Mouse (Mus musculus): ENCODE measurements around the gene Sprn.
"Not testable (repeated sequence)": the region's sequence is repeated elsewhere in the genome, so short reads cannot be mapped to it uniquely, and the experiment has no call there.

The Sprn gene

DNA sequence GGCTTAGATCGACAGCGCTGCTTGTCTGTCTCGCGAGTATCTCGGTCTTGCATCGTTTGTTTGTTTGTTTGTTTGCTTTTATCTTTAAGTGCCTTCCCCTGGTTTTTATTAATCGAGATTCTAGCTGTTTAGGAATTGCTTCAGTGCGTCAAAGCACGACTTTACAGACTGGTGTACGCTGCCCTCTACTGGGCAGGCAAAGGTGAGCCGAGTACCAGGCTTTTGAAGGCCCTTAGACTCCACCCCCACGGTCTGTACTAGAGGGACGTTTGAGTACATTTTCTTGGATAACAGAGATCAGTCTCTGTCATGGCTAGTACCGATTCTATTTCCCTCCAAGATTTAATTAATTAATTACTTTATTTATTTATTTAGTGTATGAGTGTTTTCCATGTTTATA, 13.3 kb downstream of the Sprn start:
- DNase-seq (ENCODE audit: low read depth), result peak; percentile 65

DNA sequence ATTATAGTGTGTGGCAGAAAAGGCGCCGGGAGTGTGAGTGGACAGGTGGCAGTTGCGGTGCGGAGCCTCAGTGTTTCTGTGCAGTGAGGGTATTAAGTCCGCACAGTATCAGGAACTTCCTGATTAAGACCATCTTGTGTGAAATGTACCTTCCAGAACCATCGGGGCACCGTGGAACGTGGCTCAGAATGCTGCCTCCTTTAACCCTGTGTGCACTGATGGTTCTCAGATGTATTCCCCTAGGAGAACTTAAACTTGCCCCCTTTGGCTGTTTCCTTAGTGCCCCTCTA, 16.7 kb downstream of the Sprn start:
- no peak for DNase-seq (ENCODE audit: low read depth)

DNA sequence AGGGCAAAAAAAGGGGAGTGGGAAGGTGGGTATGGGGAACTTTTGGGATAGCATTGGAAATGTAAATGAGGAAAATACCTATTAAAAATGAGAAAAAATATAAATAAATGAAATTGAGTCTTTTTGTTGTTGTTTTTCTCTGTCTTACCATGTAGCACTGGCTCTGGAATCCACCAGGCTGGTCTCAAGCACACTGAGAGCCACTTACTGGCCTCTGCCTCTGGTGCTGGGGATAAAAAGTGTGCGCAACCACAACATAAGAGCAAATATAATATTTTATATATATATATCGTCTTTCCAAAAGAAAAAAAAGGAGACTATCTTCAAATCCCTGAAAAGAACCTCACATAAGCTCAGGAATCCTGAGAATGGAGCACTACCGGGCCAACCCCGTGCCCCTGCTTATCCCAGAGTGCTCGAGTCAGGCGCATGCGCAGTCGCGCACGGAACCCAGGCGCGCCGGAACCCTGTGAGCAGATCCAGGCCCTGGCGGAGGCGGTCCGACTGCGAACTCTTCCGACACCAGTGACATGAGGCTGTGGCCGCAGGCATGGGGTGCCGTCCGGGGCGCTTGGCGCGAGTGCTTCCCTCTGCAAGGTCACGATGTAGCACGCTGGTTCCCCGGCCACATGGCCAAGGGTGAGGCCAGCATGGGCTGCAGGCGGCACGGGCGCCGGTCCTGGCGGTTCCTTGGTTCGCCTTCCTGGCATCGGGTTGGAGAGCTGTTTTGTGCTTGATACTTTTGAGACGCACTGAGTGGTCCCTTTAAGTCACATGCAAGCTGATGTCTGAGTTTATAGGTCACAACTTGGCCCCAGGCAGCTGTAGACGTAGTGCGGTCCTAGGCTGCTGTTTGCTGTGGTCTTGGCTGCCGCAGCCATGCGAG, 17.3 kb downstream of the Sprn start, which contains the start of gene Mtg1:
TSS of gene Mtg1 (plus strand) at position 430 of the 886 bp plus-strand sequence.
- DNase-seq (ENCODE audit: low read depth), result peak; percentile 84

DNA sequence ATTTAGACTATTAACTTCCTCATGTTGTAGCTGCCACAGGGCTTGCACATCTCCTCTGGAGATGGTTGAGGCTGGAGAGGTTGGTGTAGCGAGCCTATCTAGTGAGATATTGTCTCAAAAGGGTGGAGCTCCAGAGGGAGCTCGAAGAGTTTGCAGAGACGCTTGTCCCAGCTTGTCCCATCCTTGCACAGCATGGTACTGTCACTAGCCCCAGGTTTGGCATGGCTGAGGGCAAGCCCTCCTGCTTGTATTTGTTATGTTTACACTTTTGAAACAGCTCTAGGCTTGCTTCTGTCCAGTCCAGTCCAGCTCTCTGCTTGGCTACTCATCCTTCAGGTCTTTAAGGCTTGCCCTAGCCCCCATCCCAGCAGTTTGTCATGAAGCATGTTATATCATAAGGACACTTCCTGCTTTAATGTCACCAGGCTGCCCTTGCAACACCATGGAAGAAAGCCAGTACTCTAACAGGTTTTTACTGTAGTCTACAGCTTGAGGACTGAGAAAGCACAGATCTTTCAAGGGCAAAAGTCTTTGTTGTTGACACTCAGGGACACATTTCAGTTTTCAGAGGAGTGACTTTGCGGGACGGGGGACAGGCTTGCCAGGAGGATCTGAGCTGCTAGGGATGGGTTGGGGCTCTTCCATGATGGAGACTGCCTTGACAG, 19.4 kb downstream of the Sprn start:
- DNase-seq (ENCODE audit: low read depth), result no peak

DNA sequence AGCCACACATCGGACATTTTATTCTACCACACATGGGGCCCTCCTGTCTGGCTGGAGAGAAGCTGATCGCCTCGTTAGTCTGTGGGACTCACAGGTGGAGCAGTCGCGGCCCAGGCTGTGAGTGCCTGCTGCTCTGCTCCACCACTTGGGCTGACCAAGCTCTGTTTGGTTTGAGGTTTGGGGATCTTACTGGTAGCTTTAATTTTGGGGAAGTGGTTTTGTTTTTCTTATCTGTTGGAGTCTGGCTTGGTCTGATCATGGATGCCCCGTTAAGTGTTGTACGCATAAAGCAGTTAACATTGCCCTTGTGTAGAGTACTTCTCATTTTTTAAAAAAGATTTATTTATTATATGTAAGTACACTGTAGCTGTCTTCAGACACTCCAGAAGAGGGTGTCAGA, 20.6 kb downstream of the Sprn start:
- not testable (repeated sequence) for DNase-seq (ENCODE audit: low read depth)

DNA sequence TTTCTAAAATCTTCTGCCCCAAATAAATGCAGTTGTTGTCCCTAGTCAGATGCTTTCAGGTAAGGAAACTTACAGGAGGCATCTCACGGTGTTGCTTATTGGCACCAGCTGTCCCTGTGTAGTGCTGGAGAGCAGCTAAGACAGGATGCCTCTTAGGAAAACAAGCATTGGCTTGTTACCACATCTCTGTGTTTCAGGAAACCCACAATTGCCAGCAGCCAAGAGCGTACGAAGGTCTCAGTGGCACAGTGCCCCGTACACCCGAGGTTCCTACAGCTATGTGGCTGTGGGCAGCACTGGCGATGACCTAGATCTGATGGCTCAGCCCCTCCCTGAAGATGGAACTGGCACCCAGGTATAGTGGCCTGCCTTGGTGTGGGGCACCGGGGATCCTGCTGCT, 22.5 kb downstream of the Sprn start:
- DNase-seq (ENCODE audit: low read depth), result not testable (repeated sequence)

DNA sequence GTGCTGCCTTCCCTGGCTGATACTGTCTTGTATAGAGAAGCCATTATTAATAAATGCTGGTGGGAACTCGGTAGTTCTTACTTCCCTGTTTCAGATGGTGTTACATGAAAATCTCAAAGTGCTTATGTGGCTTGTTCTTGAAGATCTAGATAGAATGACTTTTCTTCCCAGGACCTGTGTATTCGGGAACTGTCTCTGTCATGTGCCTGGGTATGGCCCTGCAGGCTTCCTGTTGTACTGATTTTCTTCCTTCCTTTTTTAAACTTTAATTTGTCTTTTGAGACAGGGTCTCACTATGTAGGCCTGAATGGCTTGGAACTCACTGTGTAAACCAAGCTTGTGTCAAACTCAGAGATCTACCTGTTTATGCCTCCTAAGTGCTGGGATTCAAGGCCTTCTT, 26.8 kb downstream of the Sprn start:
- DNase-seq (ENCODE audit: low read depth), result no peak

DNA sequence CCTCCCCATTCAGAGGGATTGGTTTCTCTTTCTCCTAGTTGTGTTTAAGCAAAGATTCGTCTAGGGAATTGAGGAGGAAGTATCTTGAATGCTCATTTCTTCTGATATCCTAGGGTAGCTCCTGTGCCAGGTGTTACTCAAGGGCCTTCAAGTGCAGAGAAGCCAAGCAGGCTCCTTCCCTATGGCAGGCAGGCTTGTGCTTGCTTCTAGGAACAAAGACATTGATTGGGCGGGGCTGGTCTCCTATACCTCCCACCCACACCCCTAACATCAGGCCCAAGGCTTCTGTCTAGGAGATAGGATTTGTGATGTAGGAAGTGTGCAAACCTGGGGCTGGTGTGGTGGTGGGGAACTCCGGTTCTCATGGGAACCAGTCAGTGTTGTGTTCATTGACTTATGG, 27.7 kb downstream of the Sprn start:
- DNase-seq (ENCODE audit: low read depth), result no peak

DNA sequence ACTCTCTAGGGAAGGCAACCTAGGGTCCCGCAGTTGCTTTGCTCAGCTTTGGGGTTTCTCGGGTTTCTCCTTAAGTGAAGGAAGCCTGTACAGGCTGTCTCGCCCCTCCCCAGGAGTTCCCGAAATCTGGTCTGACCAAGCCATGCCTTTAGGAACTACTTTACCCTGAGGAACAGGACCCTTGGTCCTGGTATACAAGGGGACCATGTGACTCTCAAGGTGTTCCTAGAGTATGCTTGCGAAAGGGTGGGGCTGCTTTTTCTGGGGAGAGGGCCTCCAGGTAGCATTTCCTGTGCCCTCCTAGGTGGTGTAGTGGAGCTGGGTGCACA, 28.7 kb downstream of the Sprn start:
- DNase-seq (ENCODE audit: low read depth), result no peak

DNA sequence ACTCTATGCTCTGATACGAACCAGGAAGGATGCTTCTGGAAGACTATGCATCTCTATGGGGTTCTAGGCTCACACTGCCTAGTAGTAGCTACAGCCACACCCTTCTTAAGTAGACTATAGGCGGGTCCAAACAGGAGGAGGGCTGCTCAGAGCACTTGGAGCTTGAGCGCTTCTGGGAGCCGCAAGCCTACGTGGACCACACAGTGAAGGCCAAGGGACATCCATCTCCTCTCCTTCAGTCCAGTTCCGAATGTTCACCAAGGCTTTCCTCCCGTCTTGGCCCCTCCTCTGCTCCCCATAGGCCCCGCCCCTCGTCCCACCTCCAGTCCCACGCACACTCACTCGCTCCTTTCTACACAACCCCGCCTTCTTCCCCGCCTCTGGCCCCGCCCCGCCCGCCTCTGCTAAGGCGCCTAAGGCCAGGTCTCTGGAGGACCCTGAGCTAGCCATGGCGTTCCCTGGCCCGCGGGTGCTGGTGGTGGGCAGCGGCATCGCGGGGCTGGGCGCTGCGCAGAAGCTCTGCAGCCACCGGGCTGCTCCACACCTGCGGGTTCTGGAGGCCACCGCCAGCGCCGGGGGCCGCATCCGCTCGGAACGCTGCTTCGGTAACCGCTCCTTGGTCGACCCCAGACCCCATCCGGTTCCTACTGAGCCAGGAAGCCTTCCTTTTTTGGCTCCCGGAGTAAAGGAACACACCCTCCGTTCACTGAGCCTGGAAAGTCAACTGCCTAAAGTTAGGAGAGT, 29.2 kb downstream of the Sprn start:
- peak; percentile 85 for DNase-seq (ENCODE audit: low read depth)

DNA sequence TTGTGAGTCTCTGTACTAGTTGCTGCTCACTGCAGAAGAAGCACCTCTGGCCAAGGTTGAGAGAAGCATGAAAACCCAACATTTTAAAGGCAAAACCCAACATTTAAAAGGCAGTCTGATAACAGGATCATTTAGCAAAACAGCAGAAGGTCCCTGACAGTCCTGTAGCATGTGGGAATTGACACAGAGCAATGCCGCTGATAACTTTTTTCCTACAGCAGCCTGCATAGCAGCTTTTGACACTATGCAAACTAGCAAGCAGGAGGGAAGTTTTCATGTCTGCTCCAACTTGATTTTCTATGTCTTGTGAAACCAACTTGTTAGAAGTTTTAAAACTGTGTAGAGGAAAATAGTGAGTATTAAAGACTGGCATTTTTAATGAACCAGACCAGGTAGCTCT, 30.3 kb downstream of the Sprn start:
- DNase-seq (ENCODE audit: low read depth), result no peak

DNA sequence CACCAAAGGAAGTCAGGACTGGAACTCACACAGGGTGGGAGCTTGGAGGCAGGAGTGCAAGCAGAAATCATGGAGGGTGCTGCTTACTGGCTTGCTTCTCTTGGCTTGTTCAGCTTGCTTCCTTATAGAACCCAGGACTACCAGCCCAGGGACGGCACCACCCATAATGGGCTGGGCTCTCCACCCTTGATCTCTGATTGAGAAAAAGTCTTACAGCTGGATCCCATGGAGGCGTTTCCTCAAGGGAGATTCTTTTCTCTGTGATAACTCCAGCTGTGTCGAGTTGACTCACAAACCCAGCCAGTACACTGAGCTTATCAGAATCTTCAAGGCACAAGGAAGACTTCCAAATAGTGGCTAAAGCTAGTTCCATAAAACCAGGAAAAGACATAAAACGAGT, 31.9 kb downstream of the Sprn start:
- DNase-seq (ENCODE audit: low read depth), result no peak

DNA sequence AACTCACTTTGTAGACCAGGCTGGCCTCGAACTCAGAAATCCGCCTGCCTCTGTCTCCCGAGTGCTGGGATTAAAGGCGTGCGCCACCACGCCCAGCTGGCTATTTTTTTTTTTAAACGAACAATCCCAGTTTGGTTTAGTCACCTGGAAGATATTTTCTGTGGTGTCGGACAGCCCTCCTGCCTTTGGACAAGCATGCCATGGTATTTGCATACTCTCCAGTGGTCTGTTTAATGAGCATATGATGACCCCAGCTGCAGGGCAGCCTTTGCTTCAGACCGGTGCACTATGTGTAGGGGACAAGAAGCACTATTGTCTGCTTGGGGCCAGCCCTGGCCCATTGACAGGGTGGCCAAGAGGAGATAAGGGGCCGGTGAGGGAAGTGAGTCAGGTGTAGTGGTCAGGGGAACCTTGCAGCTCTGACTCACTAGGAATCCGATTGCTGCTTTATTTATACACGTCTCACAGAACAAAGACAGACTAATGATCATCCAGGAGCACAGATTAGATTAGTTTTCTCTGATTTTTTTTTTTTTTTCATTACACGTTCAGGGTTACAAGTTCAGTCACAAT, 33.3 kb downstream of the Sprn start:
- DNase-seq (ENCODE audit: low read depth), result no peak

DNA sequence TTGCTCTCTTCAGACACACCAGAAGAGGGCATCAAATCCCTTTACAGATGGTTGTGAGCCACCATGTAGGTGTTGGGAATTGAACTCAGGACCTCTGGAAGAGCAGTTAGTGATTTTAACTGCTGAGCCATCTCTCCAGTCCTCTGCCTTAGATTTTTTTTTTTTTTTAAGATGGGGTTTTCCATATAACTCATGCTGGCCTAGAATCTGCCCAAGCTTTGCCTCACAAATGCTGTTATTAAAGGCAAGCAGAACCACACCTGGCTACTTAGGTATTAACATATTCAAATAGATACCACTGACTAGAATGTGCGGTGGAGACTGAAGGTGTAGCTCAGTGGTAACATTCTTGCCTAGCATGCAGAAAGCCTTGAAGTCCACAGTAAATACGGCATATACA, 34.2 kb downstream of the Sprn start:
- DNase-seq (ENCODE audit: low read depth), result no peak

DNA sequence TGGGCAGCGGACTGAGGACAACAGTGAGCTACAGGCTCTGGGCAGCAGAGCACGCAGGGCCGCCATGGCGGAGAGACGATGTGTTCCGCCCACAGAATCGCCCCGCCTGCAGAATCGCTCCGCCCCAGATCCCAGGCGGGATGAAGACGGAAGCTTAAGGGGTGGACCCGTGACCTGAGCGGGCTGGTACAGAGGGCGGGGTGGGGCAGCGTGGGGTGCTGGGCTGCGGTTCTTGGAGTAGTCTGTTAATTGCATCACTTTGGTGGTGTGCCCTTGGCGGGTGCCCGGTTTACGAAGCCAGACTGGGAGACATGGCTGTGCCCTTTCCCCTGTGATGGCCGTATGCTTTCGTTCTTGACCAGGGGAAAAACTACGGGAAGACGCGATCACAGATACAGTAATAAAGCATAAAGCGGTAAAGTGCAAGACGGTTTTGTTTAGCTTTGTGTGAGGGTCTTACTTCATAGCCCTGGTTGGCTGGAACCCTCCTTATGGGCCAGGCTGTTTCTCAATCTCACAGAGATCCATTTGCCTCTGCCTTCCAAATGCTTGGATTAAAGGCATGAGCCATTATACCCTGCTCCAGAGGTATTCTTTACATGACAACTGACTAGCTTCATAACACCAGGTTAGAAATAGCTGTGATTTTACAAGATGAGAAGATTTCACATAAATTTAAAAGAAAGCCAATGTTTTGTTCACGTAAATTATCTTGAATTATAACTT, 38.2 kb downstream of the Sprn start, which contains the start of gene Echs1:
TSS of gene Echs1 (minus strand) at position 148 of the 726 bp plus-strand sequence.
- peak; percentile 87 for DNase-seq (ENCODE audit: low read depth)

DNA sequence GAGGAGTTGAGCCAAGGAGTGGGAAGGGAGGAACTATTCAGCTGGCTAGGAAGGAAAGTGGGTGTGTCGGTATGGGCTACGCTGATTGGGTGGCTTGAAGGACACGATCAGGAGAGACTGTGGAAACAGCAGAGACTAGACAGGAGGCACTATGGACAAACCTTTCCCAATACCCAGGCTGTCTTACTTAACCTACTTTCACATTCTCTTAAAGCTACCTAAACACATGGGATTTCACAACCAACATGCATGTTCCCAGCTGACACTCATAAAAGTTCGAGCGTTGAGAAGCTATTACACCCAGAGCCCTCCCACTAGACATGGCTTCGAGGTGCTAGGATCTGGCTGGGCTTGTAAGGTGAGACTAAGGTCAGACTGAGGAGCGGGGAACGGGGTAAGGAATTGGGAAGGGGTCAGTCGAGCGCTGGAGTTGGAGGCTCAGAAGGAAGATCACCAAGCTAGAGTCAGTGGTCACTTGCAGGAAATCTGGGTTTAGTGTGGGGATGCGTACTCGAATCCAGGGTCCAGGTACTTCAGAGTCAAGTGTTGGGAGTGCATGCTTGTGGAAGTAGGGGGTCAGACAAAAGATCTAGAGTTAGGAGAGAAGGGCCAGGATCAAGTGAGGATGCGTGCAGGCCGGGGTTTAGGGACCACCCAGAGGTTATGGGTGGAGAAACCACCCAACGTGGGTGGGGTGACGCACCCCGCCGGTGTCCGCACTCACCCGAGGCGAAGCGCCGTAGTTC, 38.9 kb downstream of the Sprn start, which contains the start of gene Paox:
TSS of gene Paox (plus strand) at position 217 of the 746 bp plus-strand sequence.
- no peak for DNase-seq (ENCODE audit: low read depth)

DNA sequence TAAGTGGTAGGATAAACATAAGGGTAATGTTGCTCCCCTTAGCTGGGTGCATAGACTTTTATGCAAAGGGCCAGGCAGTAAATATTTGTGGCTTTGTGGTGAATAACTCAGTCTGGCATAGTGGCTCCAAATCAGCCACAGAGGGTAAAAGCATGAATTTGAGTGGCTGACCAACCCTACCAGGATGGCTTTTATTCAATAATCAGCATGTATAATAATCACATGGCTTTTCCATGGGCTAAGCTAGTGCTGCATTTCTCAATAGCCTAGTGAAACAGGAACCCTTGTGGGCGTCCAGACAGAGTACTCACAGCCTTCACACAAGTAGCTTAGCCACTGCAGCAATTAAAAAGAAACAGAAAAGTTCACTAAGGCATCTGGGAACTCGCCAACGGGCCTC, 42.7 kb downstream of the Sprn start:
- no peak for DNase-seq (ENCODE audit: low read depth)

DNA sequence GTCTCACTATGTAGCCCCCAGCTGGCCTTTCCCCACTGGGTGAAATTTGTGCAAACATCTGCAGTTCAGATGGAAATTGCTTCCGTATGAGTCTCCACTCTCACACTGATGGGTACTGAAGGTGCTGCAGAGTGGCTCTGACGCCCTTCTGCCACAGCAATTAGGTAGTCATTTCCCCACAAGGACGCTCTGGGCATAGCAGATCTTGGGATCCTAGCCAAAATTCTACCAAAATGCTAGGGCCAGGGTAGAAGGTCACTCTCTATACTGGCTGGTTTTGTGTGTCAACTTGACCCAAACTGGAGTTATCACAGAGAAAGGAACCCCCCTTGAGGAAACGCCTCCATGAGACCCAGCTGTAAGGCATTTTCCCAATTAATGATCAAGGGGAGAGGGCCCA, 50.7 kb downstream of the Sprn start:
- DNase-seq (ENCODE audit: low read depth), result no peak

DNA sequence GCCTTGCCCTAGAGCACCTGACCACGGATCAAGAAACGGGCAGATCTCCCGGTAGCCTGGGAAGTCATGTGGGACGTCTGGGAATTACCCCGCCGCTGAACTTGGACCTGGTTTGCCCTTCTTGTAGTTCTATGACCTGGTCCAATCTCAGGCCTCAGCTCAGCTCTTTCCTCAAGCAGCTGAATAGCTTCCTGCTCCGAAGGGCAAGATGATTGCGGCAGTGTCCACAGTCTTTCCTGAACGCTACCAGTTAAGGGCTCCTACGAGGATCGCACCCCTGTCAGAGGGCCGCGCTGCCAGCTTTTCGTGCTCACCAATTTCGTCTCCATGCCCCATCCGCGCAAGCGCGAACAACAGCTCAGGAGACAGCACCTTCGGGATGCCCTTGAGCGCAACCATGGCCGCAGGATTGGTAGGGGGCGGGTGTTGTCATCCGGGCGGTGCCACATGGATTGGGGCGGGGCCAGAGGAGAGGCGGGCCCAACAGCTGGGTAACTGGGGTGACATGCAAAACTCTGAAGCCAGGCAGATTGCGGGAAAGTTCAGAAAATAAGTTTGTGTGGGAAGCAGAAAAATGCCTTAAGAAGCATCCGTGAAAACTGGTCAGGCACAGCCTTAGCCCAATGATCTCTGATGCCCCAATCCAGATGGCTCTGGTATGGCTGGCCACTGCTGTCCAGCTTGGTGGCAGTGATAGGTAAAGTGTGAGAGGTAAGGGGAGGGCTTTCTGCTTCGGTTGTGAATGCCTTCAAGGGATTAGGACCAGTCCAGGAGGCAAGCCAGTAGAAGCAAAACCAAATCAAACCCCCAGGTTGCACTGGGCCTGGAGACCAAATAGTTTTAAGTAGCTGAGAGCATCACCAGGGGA, 52.5 kb downstream of the Sprn start, which contains the start of gene Fuom:
TSS of gene Fuom (minus strand) at position 449 of the 868 bp plus-strand sequence.
- peak; percentile 76 for DNase-seq (ENCODE audit: low read depth)

DNA sequence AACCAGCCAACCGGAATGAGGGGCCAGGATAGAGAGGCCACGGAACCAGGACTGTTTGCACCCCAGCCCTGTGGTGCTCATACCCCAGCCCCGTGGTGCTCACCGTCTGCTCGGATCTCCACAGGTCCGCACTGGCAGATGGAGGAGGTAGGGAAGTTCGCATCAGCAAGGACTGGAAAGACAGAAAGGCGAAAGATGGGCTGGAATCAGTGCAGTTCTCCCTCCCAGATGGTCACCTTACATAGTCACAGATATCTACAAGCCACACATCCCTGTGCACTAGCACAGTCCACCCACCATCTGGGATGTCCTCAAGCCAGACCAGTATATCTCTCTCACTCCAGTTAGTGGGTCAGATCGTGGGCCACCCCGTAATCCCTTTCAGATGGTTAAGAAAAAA, 53.2 kb downstream of the Sprn start:
- no peak for DNase-seq (ENCODE audit: low read depth)

All from c-Kit-positive CD71-negative TER-119-negative erythroid progenitor cells, embryonic 14.5 days (primary cell).